Mouse (Mus musculus): Measurements from ENCODE around the gene Tsga10.

Gene Tsga10

DNA sequence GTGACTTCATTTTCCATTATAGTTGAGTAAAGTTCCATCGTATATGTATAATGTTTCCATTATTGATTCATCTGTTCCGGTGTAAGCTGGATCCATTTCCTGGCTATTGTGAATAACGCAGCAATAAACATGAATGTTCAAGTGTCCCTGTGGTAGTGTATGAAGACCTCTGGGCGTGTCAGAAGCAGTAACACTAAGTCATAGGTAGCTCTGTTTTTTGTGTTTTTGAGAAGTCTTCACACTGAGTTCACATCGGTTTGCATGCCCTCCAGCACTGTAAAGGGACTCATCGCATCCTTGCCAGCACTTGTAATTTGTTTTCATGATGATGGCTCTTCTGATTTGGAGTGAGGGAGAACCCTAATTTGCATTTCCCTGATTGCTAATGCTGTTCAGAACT, at the start of gene Tsga10:
Gene Tsga10, minus strand, starts transcription at position 144 of the 400 bp plus-strand sequence.
- no peak for DNase-seq (ENCODE audit: low spot score)

DNA sequence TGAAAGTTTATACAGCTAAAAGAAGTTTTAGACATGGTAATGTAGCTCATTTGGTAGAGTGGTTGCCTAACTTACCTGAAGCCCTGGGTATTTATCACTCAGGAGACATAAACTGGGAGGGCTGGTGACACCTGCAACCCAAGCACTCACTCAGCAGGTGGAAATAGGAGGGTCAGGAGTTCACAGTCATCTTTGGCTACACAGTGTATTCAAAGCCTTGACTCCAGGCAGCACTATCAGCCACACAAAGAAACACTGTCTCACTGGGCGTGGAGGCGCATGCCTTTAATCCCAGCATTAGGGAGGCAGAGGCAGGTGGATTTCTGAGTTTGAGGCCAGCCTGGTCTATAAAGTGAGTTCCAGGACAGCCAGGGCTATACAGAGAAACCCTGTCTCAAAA, 46.5 kb upstream of the Tsga10 start:
- DNase-seq (ENCODE audit: low spot score), result no peak

DNA sequence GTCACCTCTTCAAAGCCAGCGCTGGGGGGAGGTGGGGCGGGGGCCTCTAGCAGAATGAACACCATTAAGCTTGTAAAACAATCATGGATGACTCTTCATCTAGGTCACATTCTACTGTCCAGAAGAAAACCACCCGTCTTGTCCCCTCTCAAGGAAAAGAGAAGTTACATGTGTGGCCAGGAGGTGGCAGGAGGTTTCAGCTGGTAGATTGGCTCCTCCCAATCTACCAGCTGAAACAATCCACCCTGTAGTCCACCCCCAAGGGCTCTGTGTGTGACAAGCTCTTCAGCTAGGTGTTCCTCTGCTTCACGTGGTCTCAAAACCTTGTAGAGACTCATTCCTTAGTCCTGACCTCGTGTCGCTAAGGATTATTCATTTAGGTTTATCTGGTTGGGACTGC, 36.9 kb upstream of the Tsga10 start:
- peak; percentile 23 for DNase-seq (ENCODE audit: low spot score)

DNA sequence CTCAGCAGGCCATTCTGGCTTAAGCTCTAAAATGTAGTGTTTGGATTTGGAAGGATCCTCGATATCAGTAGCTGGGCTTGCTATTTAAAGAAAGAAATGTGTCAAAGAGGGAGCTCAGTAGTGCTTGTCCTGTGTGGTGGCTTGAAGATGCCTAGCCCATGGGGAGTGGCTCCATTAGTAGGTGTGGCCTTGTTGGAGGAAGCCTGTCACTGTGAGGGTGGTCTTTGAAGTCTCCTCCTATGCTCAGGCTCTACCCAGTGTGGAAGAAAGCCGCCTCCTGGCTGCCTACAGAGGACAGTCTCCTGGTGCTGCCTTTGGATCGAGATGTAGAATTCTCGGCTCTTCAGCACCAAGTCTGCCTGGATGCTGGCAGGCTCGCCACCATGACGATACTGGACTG, 34.1 kb upstream of the Tsga10 start:
- DNase-seq (ENCODE audit: low spot score), result no peak

DNA sequence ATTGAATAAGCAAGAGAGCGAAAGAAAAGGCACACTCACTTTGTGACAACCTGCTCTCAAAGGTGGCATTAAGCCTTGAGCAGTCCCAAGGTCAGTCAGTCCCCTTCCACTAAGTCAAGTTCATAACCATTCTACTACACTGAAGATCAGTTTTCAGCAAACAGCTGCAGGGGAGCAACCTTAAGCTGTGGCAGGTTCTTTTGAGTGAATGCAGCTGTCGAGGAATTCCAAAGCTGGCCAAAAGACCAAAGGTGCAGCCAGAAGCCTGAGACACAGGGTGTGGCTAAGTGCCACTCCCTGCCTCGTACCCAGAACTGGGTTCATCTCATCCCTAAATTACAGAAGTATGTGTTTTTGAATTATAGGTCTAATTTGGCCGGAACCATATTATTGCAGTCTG, 33.6 kb upstream of the Tsga10 start:
- DNase-seq (ENCODE audit: low spot score), result no peak

DNA sequence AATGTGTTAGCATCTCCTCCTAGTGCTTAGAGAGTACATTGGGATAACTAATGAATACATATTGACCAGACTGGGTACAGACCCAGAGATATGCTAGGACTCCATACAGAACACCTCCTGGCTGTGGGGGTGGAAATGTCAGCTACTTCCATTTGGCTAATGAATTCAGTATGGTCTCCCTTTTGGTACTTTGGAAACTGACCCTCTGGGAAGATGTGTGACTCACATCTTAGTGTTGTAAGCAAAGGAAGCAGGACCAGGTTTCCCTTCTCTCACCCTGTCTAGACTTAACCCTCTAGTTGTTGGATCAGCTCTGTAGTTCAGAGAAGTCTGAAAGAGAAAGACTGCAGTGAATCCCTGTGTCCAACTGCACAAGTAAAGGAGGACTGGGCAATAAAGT, 28.4 kb upstream of the Tsga10 start:
- DNase-seq (ENCODE audit: low spot score), result no peak

DNA sequence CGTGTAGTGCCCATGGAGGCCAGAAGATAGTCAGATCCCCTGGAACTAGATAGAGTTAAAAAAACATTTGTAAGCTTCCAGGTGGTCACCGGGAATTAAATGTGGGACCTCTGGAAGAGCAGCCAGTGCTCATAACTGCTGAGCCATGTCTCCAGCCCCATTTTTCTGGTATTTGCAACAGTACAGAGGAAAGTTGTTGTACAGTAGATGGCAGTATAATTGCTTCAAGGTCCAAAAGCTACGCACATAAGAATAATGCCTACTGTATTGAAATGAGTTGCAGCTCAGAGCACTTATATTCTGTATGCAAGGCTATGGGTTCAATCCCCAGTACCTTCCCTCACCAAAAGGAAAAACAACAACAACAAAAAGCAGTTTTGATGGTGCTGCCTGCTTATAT, 25.2 kb upstream of the Tsga10 start:
- DNase-seq (ENCODE audit: low spot score), result no peak

DNA sequence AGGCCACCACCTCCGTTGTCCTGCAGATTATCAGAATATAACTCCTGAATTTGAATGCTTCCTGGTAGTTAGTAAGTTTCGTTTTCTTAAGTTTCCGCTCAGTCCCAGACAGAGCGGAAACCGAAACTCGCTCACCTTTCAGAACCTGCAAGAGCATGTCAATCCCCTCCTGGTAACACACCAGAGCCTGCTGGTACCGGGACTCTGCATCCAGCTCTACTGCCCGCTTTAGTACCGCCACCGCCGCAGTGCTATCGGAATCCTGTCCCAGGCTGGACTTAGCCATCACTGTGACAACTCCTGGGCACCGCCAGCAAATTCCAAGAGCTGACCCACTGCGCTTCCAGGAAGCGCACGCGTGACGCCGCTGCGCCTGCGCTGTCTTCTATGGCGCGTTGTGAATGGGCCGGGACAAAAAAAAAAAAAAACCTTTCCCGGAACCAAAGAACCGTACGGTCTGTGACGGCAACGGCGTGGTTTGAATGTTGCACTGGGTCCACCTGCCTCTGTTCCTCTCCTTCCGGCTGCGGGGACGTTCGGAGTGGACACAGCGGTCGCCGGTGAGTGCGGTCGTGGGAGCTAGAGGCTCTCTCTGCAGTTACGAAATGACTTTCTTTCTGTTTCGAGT, 23.9 kb upstream of the Tsga10 start, which contains the start of the genes Mitd1 and Mrpl30:
Gene Mitd1, minus strand, starts transcription at position 387 of the 628 bp plus-strand sequence.
Gene Mrpl30, plus strand, starts transcription at position 453 of the 628 bp plus-strand sequence.
- peak; percentile 88 for DNase-seq (ENCODE audit: low spot score)

DNA sequence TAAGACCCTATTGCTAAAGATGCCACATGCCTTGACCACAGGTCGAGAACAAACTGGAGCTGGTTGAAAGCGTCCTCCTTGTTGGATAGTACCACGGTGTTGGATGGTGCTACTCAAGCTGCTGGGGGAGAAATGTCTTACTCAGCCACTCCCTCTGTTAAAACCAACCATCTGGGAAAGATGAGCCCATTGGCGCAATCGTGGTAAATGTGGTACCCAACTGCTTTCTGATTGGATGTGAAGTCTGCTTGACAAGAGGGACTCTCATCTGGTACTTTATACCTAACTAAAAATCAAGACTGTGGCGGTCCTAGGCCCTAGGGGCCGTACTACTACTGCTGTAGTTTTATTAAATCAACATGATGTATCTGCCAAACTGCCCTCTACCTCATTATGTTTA, 23.0 kb upstream of the Tsga10 start:
- DNase-seq (ENCODE audit: low spot score), result no peak

DNA sequence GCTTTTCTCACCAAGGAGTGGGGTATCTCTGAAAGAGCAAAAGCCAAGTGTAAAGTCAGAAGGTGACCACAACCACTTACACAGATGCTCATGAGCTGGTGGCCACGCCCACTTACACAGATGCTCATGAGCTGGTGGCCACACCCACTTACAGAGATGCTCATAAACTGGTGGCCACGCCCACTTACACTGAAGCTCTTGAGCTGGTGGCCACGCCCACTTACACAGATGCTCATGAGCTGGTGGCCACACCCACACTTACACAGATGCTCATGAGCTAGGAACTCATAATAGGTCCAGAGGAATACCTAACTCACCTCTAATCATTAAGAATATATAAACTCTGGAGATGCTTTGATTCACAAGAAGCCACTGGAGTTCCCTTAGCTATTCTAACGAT, 18.2 kb upstream of the Tsga10 start:
- DNase-seq (ENCODE audit: low spot score), result no peak

DNA sequence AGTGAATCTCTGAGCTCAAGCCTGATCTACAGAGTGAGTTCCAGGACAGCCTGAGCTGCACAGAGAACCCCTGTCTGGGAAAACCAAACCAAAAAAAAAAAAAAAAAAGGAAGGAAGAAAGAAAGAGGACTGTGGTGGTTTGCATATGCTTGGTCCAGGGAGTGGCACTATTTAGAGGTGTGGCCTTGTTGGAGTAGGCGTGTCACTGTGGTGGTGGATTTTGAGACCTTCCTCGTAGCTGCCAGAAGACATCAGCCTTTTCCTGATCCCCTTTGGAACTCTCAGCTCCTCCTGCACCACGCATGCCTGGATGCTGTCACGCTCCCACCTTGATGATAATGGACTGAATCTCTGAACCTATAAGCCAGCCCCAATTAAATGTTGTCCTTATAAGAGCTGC, 17.2 kb upstream of the Tsga10 start:
- no peak for DNase-seq (ENCODE audit: low spot score)

DNA sequence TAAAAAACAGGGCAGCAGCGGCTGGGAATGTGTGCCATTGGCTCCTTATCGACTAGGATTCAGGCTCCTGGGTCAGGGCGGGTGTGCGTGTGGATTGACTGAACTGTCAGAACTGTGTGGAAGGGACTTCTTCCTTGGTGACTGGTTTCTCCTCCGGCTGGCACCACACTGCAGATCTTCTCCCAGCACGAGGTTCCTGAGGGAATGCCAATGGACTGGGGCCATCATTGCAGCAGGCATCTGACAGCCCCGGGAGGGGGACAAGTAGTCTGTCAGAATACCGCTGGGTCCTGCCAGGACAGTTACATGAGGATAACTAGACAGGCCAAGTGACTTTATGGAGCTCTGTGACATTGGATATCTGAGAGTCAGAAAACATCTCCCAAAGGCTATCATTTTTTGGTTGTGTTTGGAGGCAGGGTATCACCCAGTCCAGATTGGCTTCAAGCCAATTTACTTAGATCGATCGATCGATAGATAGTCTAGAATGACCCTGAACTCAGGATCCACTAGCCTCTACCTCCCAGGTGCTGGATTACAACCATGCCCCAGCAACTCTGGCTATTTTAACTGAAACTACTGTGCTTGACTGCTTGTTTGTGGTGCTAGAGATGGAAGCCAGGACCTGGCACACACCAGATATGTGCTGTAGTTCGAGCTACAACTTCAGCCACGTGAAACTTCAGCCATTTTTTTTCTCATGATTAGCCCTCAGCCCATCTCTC, 11.7 kb upstream of the Tsga10 start:
- DNase-seq (ENCODE audit: low spot score), result no peak

DNA sequence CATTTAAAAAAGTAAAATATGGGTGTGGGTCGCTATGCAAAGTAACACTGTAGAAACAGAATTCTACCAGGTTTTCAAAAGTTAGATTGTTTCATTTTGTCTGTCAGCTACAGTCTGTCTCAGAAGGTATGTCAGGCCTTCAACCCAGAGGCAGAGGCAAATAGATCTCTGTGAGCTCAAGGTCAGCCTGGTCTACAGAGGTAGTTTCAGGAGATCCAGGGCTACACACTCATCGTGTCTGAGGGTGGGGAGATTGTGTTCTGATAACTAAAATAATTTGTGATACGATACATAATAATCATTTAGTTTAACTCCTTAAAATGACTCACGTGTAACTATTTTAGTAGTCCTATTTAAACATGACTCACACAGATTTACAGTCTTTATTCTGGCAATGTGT, 6.9 kb upstream of the Tsga10 start:
- no peak for DNase-seq (ENCODE audit: low spot score)

DNA sequence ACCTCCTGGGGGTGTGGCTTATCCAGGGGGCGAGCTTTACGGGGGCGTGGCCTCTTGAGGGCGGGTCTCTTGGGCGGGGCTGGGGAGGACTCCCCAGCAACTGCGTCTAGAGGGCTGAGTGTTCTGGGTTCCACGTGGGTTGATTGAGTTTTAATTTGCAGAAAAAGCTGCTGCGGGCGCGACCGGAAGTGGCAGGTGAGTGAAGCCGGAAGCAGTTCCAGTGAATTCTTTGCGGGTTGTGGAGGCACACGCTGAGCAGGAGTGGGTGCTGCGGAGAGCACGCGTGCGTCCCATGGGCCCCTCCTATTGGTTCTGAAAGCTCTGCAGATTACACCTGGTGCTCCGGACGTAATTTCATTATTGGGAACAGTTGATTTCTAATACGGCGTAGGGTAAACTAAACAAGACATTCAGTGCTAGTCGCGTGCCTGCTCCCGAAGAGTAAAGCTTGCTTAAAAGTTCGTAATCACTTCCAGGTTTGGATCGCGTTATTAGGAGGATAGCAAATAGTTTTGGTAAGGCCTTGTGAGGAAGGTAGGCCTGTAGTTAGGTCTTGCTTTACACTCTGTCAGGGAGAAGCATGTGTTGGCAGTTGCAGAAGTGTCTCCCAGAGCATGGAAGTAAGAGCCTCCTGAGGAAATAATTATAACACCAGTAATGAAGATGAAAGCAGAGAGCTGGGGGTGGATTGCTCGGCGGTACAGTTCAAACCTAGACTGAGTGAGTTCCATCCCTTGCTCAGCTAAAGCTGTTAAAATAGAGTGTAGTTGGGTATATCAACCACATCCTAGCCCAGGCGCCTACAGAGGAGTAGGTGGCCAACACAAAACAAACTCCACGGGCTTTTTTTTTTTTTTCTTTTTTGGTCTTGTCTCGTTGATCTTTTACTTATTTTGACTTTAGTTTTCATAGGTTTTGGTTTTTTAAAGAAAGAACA, 6.2 kb upstream of the Tsga10 start:
- peak; percentile 76 for DNase-seq (ENCODE audit: low spot score)

DNA sequence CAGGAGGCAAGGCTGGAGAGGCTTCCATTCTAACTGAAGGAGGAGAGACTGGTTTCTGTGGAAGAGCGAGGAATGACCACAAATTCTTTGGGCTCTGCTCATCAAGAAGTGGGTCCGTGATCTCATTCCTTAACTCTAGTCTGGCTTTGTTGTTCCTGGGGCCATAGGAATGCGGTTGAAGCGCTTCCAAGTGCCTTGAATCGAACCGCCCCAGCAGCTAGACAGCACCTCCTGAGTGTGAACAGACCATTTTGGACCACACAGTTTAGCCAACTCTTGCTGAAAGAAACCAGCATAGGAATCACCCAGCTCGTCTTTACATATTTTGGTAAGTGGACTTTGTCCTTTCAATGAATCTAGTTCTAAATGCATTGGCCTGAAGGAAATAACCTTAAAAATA, 5.5 kb upstream of the Tsga10 start, which contains the start of gene Lipt1:
Gene Lipt1, plus strand, starts transcription at position 35 of the 400 bp plus-strand sequence.
- no peak for DNase-seq (ENCODE audit: low spot score)

DNA sequence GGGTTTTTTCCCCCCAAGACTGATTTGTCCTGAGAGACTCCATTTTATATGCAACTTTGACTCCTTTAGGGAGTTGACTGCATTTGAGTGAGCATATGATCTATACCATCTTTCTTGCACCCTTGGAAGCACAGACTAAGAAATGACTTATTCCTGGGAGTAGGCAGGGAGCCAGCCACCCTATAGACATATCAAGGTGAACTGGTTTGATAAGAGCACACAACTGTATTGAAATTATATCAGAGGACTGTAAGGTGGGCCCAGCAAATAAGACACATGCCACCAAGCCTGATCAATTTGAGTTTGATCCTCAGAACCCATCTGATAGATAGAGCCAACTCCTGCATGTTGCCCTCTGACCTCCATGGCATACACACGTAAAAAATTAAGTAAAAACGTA, 3.1 kb upstream of the Tsga10 start:
- DNase-seq (ENCODE audit: low spot score), result no peak

DNA sequence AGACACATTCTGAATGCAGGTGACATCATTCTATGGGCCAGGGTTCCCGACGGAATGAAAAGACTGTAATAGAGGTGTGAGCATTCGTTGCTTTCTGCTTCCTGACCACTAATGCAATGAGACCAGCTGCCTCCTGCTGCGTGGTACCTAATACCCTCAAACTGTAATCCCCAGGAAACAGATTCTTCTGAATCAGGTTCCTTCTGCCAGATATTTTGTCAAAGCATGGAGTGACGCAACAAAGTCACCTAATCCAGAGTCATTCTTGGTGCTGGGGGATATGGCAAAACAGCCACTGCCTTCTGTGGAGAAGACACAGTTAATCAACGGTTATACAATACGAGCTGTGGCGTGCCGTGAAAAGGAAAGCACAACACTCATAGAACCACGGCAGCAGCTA, 2.4 kb upstream of the Tsga10 start:
- no peak for DNase-seq (ENCODE audit: low spot score)

DNA sequence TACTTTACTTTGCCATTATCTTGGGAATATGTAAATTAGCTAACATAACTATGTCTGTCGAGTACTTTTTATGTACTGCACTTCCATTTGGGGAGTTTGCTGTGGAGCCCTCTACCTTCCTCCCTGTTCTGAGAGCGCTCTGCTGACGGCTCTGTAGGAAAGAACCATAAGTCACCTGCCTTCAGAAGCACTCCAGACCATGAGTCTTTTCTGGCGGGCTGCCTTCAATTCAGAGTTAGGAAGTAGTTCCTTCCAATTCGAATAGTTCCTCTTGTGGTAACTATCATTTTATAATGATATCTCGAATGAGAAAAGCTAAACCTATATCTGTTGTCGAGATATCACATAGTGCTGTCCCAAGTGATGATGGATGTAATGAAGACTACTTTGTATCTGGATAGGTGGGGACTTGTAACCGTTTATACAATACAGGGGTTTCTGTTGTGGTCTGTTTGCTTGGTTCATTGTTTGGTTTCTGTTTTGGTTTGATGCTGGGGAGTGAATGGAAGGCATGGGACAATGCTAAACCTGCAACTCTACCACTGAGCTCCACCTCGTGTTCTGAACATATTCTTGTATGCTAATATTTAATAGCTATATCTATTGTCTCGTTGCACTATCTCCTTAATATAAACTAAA, 1.6 kb upstream of the Tsga10 start:
- no peak for DNase-seq (ENCODE audit: low spot score)

DNA sequence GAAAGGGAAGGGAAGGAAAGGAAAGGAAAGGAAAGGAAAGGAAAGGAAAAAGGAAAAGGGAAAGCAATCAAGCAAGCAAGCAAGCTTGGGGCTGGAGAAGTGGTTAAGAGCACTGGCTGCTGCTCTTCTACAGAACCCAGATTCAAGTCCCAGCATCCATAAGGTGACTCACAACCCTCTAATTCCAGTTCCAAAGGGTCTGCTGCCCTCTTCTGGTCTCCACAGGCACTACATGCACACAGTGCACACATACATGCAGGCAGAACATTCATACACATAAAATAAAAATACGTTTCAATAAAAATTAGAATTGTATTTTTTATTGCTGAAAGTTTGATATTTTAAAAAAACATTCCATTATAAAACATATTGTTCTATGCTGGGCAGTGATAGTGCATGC, 827 bp upstream of the Tsga10 start:
- peak; percentile 46 for DNase-seq (ENCODE audit: low spot score)

DNA sequence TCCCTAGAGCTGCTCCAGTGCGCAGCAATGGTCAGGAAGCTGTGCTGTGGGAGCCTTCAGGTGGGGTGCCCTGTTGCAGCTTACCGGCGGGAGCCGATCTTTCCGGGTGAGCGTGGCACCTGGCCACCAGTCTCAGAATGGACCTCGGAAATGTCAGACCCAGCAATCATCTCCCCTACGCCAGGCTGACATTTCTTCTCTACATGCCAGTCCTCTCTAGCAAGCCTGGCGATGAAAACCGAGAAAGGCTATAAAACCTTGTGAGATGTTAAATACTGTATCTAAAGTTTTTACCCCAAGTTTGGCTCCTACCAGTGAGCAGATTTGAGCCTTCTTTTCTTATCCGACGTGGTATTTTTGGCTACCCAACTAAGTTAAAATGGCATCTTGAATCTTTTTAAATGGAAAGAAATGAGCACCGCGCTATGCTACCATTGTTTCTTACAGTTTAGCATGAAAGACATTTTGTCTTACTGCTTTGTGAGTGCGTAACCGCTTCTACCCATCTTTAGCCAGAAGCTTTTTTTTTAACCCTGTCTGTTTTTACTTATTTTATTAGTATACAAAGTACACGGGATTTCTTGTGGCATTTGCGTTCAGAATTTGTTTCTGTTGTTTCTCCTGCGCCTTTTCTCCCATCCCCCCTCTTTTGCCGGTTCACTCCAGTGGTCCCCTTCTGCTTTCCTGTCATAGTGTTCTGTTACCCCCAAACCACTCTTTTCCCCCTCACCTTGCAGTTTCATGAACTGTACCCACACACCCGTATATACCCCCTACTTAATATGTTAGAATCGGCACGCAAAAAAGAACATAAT, 621 bp downstream of the Tsga10 start:
- no peak for DNase-seq (ENCODE audit: low spot score)

Data from layer of hippocampus, adult 11-12 months (tissue).